Mouse (Mus musculus): ENCODE results near the gene Hoxb8.

DNA sequence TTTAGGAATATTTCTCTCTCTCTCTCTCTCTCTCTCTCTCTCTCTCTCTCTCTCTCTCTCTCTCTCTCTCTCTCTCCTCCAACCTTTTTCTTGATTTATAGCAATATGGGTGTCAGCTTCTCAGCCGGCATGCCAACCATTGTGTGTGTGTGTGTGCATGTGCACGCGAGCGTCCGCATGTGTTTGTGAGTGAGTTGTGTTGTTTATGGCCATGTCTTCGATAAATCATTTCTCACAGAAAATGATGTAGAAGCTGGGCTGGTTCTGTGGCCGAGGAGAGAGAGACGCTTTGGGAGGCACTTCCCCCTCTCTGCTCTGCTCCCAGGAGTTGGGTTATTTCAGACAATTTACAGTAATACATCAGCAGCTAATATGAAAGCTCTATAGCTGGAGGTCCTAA is 46.9 kb downstream of the Hoxb8 start:
- TF ChIP-seq CTCF (IDR thresholded peaks at IDR 0.05; ENCODE audit: low read depth, low read length) = no peak
- TF ChIP-seq POLR2A (IDR thresholded peaks at IDR 0.05; ENCODE audit: borderline replicate concordance, low read depth, low read length) = no peak
